Mouse (Mus musculus) stomach, embryonic 14.5 days (tissue): ENCODE results near the gene Zfp277. TPM values are rescaled to one million over a fixed set of nuclear protein-coding genes. Genes with fewer than 3 reads are reported as not detected.
A peak's percentile ranks its signal among the peaks of the same experiment; 100 is the strongest.

Source experiments
- ATAC-seq: fragments of 200-750 bp; cut with Nextera tagmentation; 2 replicates; pipeline ENCODE4 v1.8.0; 2017; ENCODE audit warnings: low read depth, moderate TSS enrichment; ENCODE audit not compliant: insufficient number of reproducible peaks, insufficient read depth, low FRiP score
- H3K27ac ChIP-seq: fragments of 300-500 bp; sonication (generic); 2 replicates; pipeline ENCODE4 v1.5.1; 2014; ENCODE audit warnings: mild to moderate bottlenecking, low read length, moderate library complexity, mixed read lengths
- H3K27me3 ChIP-seq: fragments of 300-500 bp; sonication (generic); 2 replicates; pipeline ENCODE4 v1.6.1; 2014; ENCODE audit warnings: low read length, control low read depth, mixed read lengths; ENCODE audit not compliant: control insufficient read depth, insufficient read depth
- H3K36me3 ChIP-seq: fragments of 300-500 bp; sonication (generic); 2 replicates; pipeline ENCODE4 v1.6.1; 2014; ENCODE audit warnings: mild to moderate bottlenecking, control low read depth, low read length, moderate library complexity, mixed read lengths; ENCODE audit not compliant: control insufficient read depth, insufficient read depth
- H3K4me1 ChIP-seq: fragments of 300-500 bp; sonication (generic); 2 replicates; pipeline ENCODE4 v1.6.1; 2014; ENCODE audit warnings: low read length, control low read depth, mixed read lengths; ENCODE audit not compliant: control insufficient read depth, insufficient read depth
- H3K4me2 ChIP-seq: fragments of 300-500 bp; sonication (generic); replicated peaks from 2 replicates; pipeline ENCODE4 v1.6.1; 2014; ENCODE audit warnings: low read depth, low read length, control low read depth
- H3K4me3 ChIP-seq: fragments of 300-500 bp; sonication (generic); 2 replicates; pipeline ENCODE4 v1.5.1; 2014; ENCODE audit warnings: low read depth, low read length, control low read depth
- H3K9ac ChIP-seq: fragments of 300-500 bp; sonication (generic); replicated peaks from 2 replicates; pipeline ENCODE4 v1.6.1; 2014; ENCODE audit warnings: low read depth, mild to moderate bottlenecking, control low read depth, low read length, moderate library complexity, mixed read lengths
- H3K9me3 ChIP-seq: fragments of 300-500 bp; sonication (generic); 2 replicates; pipeline ENCODE4 v1.6.1; 2016; ENCODE audit warnings: low read depth, low read length, control low read depth; ENCODE audit not compliant: control insufficient read depth
- WGBS: fragments of 180-500 bp; shearing (Covaris S2); extraction: QIAGEN DNeasy Blood & Tissue Kit; methylation state at CpG from one replicate; pipeline ENCODE4 v1.1.7; 2014; 5-methylcytosine and 5-hydroxymethylcytosine counted together
- polyA plus RNA-seq: library from polyadenylated mRNA; unstranded; fragments of >200 nt; fragmentation: Nextera tagmentation; extraction: Ambion mirVana; gene quantifications from 2 replicates; pipeline ENCODE4 v1.2.1, GENCODE M21; 2014

The Zfp277 gene
- polyA plus RNA-seq, 1 experiment from 2014 or later, result 41.7 TPM

DNA sequence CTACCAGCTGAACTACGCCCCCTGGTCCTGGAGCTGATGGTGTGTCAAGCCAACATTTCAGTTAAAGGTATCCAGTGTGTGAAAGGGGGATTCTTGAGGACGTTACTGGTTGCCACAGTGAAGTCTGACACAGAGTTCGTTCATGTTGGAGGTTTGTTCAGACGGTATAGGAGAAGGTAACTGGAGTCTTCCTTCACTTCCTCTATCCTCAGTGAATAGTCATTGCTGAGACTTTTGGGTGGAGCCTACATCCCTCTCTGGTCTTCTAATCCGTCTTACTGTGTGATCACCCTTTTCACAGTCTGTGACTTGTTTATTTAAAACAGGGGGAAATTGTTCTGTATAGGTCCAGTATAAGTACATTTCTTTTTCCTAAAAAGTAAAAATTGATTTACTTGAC is 23.3 kb upstream of the Zfp277 start:
- Histone ChIP-seq H3K9ac (no peak overlapping the region), H3K27me3 (no peaks in the 10 kb centered on the region), H3K36me3 (no peaks in the 10 kb centered on the region), H3K4me3 (no peak overlapping the region), H3K4me2 (no peak overlapping the region), H3K9me3 (no peaks in the 10 kb centered on the region), H3K27ac (no peak overlapping the region), H3K4me1 (peaks cover 14% of the 10 kb centered on the region; the same call in 1 of the 2 replicates)
- WGBS, result 72% methylated on average over 5 of the region's 5 CpGs
- no peak for ATAC-seq

DNA sequence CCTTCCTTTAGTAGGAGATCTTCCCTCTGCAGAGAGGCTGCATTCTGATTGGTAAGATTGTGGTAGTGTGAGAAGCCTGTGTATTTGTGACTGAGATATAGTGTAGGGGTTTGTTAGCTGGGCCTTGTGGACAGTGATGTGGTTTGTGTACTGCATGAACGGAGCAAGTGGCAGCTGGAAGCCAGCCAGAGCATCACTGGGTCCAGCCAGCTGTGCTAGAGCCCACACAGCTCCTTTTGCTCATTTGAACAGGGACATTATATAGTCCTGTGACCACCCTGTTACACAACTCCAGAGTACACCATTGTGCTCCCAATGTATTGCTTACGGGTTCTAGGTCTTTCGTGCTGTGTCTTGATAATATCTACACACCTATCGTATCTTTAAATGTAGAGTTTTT is 22.5 kb upstream of the Zfp277 start:
- H3K27me3 ChIP-seq, result no peaks in the 10 kb centered on the region
- WGBS, result 81% methylated on average over 4 of the region's 4 CpGs
- peaks cover 14% of the 10 kb centered on the region; the same call in 1 of the 2 replicates for H3K4me1 ChIP-seq
- H3K36me3 ChIP-seq, result no peaks in the 10 kb centered on the region
- H3K27ac ChIP-seq, result no peak overlapping the region
- H3K4me3 ChIP-seq, result no peak overlapping the region
- no peaks in the 10 kb centered on the region for H3K9me3 ChIP-seq
- no peak overlapping the region for H3K9ac ChIP-seq
- H3K4me2 ChIP-seq, result no peak overlapping the region
- no peak for ATAC-seq

DNA sequence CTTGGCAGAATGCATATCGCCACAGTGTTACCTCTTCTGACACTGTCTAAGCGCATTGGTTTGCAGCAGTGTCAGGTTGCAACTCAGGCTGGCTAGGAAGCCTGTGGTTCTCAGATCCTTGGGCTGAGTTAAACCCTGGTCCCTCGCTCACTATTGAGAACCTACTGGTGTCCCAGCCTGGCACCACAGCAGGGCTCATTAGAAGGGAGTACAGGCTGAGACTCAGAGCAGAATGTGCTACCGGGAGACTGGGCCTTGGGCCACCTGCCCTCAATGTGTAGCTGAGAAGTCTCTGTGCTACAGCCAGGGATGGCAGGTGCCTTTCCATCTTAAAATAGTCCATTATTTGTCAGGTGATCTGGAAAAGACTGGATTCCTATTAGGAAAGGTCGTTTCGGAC is 18.6 kb upstream of the Zfp277 start:
- H3K4me3 ChIP-seq, result no peak overlapping the region
- peaks cover 4% of the 10 kb centered on the region; the same call in 1 of the 2 replicates for H3K4me1 ChIP-seq
- no peak overlapping the region for H3K27ac ChIP-seq
- no peaks in the 10 kb centered on the region for H3K27me3 ChIP-seq
- no peaks in the 10 kb centered on the region for H3K9me3 ChIP-seq
- WGBS, result 66% methylated on average over 6 of the region's 6 CpGs
- no peak for ATAC-seq
- H3K4me2 ChIP-seq, result no peak overlapping the region
- H3K36me3 ChIP-seq, result no peaks in the 10 kb centered on the region
- H3K9ac ChIP-seq, result no peak overlapping the region

DNA sequence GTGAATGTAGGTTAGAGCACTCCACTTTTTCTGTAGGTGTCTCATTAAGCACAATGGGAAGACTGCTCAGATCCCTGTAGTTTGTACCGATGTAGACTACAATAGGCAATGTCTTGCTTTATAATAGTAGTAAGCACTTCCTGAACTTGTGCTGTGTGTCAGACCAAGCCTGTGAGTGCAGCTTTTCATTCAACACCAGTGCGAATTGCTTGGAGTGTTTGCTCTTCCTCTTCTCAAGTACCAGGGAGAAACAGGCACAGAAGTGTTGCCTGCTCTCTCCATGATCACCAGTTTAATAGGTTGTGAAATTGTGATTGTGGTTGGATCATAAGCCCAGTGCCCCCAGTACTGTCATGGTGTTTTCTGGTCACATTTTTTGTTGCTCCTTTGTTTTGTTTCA is 18.1 kb upstream of the Zfp277 start:
- Histone ChIP-seq H3K27me3 (no peaks in the 10 kb centered on the region), H3K4me1 (peaks cover 4% of the 10 kb centered on the region; the same call in 1 of the 2 replicates), H3K27ac (no peak overlapping the region), H3K36me3 (no peaks in the 10 kb centered on the region), H3K9ac (no peak overlapping the region), H3K4me3 (no peak overlapping the region), H3K4me2 (no peak overlapping the region), H3K9me3 (no peaks in the 10 kb centered on the region)
- 65% methylated on average over 2 of the region's 2 CpGs for WGBS
- no peak for ATAC-seq

DNA sequence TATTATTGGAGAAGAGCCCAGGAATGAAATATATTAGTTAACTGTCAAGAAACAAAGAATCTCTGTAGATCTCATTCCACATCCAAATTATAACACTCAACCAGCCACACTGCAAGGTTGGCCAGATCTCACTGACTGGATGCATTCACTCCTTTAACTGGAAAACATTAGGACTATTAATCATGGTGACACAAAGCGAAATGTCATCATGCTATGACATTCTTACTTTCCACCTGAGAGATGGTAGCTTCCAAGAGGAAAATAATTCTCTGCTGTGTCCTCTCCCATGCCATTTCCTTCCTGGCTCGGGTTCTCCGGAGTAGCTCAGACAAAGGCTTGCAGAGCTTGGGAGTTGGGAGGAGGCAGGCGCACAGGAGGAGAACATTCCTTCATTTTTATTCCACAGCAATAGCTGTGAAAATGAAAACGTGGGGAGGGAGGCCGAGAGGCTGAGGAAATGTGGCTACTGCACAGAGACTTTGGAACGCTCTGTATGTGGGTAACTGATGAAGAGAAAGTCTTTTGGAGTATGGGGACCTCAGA is 17.1 kb upstream of the Zfp277 start:
- Histone ChIP-seq H3K4me3 (no peak overlapping the region), H3K4me1 (peaks cover 4% of the 10 kb centered on the region; the same call in 1 of the 2 replicates), H3K36me3 (no peaks in the 10 kb centered on the region), H3K9me3 (no peaks in the 10 kb centered on the region), H3K9ac (no peak overlapping the region), H3K27ac (peak overlapping the region; percentile 27; the same call in 1 of the 2 replicates), H3K4me2 (no peak overlapping the region), H3K27me3 (no peaks in the 10 kb centered on the region)
- no peak for ATAC-seq
- WGBS, result 45% methylated on average over 7 of the region's 7 CpGs

DNA sequence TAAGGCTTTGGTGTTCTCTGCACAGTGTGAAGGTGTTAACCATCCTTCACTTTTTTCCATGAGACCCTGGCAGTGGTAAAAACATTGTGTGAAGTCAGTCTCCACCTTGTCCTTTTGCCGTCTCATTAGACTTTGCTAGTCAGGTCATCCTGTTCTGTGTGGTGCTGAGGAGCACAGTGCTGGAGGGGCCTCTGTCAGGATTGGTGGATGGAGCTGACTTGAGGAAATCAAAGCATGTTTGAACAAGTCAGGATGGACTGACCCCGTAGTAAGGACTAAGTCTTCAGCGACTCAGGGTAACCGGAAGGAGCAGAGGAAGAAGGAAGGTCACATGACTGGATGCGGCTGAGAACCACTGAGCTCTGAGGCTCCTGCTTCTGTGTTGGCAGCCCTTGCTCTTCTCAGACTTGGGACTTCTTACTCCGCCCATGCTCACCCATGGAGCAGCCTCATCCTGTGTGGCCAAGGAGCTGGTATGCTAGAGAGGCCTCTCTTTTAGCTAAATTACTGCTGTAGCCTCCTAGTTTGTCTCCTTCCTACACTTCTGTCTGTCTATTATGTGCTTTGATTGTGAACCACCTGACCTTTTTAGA is 14.1 kb upstream of the Zfp277 start:
- H3K4me3 ChIP-seq, result no peak overlapping the region
- H3K27me3 ChIP-seq, result no peaks in the 10 kb centered on the region
- no peaks in the 10 kb centered on the region for H3K9me3 ChIP-seq
- no peak overlapping the region for H3K4me2 ChIP-seq
- no peak for ATAC-seq
- peak overlapping the region; percentile 10; the same call in 1 of the 2 replicates for H3K27ac ChIP-seq
- H3K4me1 ChIP-seq, result peaks cover 4% of the 10 kb centered on the region; the same call in 1 of the 2 replicates
- 68% methylated on average over 6 of the region's 6 CpGs for WGBS
- H3K9ac ChIP-seq, result no peak overlapping the region
- H3K36me3 ChIP-seq, result no peaks in the 10 kb centered on the region

DNA sequence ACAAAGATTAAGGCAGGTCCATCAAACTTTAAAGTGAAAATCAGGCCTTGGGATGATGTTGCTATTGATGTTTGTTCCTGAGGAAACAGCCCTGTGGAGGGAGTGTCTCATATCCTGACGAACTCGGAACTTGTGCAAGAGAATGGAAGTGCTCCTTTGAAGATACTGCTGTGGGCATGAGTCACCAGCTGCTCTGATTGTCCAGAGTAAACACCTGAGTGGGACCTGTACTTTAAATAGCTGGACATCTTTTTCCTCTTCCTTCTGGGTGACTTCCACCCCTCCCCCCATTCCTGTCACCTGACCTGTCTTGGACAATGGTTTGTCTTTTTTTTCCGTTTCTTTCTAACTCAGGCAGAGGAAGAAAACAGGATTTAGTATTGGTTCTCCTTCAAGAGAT is 13.3 kb upstream of the Zfp277 start:
- no peak overlapping the region for H3K27ac ChIP-seq
- H3K27me3 ChIP-seq, result no peaks in the 10 kb centered on the region
- 60% methylated on average over 3 of the region's 3 CpGs for WGBS
- H3K36me3 ChIP-seq, result no peaks in the 10 kb centered on the region
- H3K4me2 ChIP-seq, result no peak overlapping the region
- H3K4me1 ChIP-seq, result no peaks in the 10 kb centered on the region
- no peak overlapping the region for H3K4me3 ChIP-seq
- no peaks in the 10 kb centered on the region for H3K9me3 ChIP-seq
- ATAC-seq, result no peak
- H3K9ac ChIP-seq, result no peak overlapping the region

DNA sequence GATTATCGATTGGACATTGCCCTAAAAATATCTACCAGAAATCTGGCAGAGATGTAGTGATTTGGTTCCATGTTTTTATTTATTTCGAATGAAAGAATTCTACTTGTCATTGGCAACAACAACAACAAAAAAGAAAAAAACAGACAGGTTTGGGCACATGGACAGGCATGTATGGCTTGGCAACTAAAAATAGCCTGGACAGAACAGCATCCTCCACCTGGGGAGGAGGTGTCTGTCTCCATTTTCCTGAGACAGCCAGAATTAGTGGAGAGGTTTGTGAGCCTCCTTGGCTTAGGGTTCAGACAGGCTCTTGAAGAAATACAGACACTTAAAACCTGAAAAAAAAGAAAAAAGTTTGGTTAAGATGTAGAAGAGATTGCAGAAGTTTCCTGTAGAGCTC is 10.8 kb upstream of the Zfp277 start:
- ATAC-seq, result no peak

More for the DNA sequence above, 10.8 kb upstream of the Zfp277 start:
- Histone ChIP-seq H3K9ac (no peak overlapping the region), H3K27me3 (no peaks in the 10 kb centered on the region), H3K9me3 (no peaks in the 10 kb centered on the region), H3K4me3 (no peak overlapping the region), H3K36me3 (no peaks in the 10 kb centered on the region), H3K4me1 (no peaks in the 10 kb centered on the region), H3K4me2 (no peak overlapping the region), H3K27ac (no peak overlapping the region)
- 84% methylated on average over 2 of the region's 2 CpGs for WGBS
